Comparison of ENCODE assay signal across 35 mouse cellular contexts in the genomic region with DNA sequence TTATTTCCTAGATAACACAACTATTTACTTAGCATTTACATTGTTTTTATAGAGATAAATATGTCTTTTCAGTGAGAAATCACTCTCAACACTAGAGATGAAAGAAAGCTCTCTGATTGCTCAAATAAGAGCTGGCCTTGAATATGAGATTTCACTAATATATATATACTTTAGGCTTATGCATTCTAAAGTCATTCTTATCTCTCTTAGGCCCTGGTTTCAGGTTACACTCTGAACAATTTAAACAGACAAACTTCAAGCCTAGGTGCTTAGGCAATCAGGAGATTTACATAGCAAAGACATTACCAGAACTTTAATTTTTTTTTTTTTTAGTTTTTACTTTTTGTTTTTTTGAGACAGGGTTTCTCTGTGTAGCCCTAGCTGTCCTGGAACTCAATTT.
"Had no signal": no experiment of that assay in that cellular context is flagged by ENCODE, and none has a peak within 500 bp of the region (broad histone marks: within the 10 kb centered on the region; RNA-seq: fewer than 3 reads in every experiment).

No protein-coding gene starts in this region.

- DNase-seq: heart, postnatal 10 days; heart, postnatal 14 days; heart, postnatal 36 days; heart, postnatal 4 days; kidney, adult 11 months; kidney, adult 18-20 months; kidney, adult 2 months; kidney, adult 8-10 months; kidney, adult 9 months; kidney, postnatal 10 days; kidney, postnatal 14 days; kidney, postnatal 25 days; kidney, postnatal 36 days; kidney, postnatal 4 days; layer of hippocampus, adult 9-11 months; layer of hippocampus, postnatal 36 days had no signal

- H3K27ac ChIP-seq: heart, embryonic 10.5 days; heart, embryonic 13.5 days; heart, embryonic 15.5 days; hindbrain, embryonic 12.5 days; hindbrain, embryonic 15.5 days; hindbrain, postnatal 0 days; intestine, embryonic 15.5 days; kidney, embryonic 15.5 days; kidney, postnatal 0 days; layer of hippocampus, adult 2 months had no signal

- H3K27me3 ChIP-seq: heart, embryonic 12.5 days; heart, embryonic 13.5 days; heart, embryonic 15.5 days; hindbrain, embryonic 12.5 days; hindbrain, embryonic 13.5 days; hindbrain, embryonic 15.5 days; intestine, embryonic 15.5 days; kidney, embryonic 15.5 days had no signal

- H3K36me3 ChIP-seq: heart, embryonic 10.5 days; heart, embryonic 12.5 days; heart, embryonic 13.5 days; heart, embryonic 15.5 days; hindbrain, embryonic 10.5 days; hindbrain, embryonic 12.5 days; hindbrain, embryonic 13.5 days; hindbrain, embryonic 15.5 days; intestine, embryonic 15.5 days; kidney, embryonic 15.5 days had no signal

- H3K9ac ChIP-seq: heart, embryonic 12.5 days; heart, embryonic 13.5 days; heart, embryonic 15.5 days; hindbrain, embryonic 12.5 days; hindbrain, embryonic 13.5 days; hindbrain, embryonic 14.5 days; hindbrain, embryonic 15.5 days; intestine, embryonic 15.5 days; kidney, embryonic 15.5 days had no signal

- ATAC-seq: hindbrain, embryonic 16.5 days; hindbrain, postnatal 0 days; inflammation-experienced regulatory T-cells, adult 6 months; intestine, embryonic 15.5 days; intestine, embryonic 16.5 days; intestine, postnatal 0 days had no signal

- H3K9me3 ChIP-seq: heart, embryonic 10.5 days; heart, embryonic 12.5 days; heart, embryonic 13.5 days; heart, embryonic 15.5 days; hindbrain, embryonic 10.5 days; hindbrain, embryonic 12.5 days; hindbrain, embryonic 13.5 days; hindbrain, embryonic 15.5 days; intestine, embryonic 15.5 days; kidney, embryonic 15.5 days had no signal

- H3K4me3 ChIP-seq: heart, embryonic 10.5 days; heart, embryonic 12.5 days; heart, embryonic 13.5 days; heart, embryonic 15.5 days; hindbrain, embryonic 10.5 days; hindbrain, embryonic 12.5 days; hindbrain, embryonic 13.5 days; hindbrain, embryonic 15.5 days; intestine, embryonic 15.5 days; kidney, embryonic 15.5 days; layer of hippocampus, adult 2 months had no signal

- H3K4me2 ChIP-seq: heart, embryonic 11.5 days; heart, embryonic 12.5 days; heart, embryonic 13.5 days; heart, embryonic 15.5 days; hindbrain, embryonic 12.5 days; hindbrain, embryonic 13.5 days; hindbrain, embryonic 14.5 days; hindbrain, embryonic 15.5 days; intestine, embryonic 15.5 days; kidney, embryonic 15.5 days had no signal

- H3K4me1 ChIP-seq: intestine, embryonic 15.5 days had no signal
